Mouse (Mus musculus): ENCODE results near the gene Vmn1r36.
"Not testable (repeated sequence)": the region's sequence is repeated elsewhere in the genome, so short reads cannot be mapped to it uniquely, and the experiment has no call there.

Vmn1r36 gene

DNA sequence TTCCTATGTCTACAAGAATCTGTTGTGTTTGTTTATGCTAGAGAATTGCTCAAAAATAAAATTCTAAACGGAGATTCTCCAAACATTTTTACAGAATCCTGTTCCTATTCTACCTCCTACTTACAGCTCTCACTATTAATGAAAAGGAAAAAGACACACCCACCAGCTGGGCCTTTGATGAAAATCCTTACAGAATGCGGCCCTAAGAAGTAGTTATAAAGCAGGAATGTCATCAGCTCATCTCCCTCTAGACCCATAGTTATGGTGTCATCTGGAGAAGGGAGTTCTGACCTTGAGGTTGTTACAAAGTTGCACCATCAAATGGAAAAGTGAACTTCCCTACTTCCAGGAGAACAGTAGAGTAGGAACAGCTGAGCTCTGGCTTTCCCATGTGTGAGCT is at the start of gene Vmn1r36:
TSS of gene Vmn1r36 (minus strand) at position 101 of the 400 bp plus-strand sequence.
- DNase-seq, result not testable (repeated sequence)

DNA sequence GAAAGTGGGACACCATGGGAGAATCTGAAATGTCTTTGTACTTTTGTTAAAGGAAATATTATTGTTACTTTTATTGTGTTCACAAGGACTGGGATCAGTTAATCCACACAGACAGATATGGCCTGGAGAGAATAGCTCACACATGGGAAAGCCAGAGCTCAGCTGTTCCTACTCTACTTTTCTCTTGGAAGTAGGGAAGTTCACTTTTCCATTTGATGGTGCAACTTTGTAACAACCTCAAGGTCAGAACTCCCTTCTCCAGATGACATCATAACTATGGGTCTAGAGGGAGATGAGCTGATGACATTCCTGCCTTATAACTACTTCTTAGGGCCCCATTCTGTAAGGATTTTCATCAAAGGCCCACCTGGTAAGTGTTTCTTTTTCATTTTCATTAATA is 10.1 kb upstream of the Vmn1r36 start, which contains the start of gene Vmn1r37:
TSS of gene Vmn1r37 (plus strand) at position 301 of the 400 bp plus-strand sequence.
- not testable (repeated sequence) for DNase-seq

DNA sequence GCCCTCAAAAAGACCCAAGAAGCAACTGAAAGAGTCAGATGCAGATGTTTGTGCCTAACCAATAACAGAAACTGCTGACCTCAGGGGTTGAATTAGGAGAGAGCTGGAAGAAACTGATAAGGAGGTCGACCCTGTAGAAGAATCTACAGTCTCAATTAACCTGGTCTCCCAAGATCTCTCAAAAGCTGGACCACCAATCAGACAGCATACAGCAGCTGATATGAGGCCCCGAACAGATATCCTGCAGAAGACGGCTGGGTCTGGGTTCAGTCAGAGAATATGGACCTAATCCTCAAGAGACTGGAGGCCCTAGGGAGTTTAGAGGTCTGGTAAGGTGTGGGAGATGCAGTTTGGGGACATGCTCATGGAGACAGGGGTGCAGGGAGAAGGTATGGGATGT is 5.1 kb downstream of the Vmn1r36 start:
- no peak for DNase-seq

DNA sequence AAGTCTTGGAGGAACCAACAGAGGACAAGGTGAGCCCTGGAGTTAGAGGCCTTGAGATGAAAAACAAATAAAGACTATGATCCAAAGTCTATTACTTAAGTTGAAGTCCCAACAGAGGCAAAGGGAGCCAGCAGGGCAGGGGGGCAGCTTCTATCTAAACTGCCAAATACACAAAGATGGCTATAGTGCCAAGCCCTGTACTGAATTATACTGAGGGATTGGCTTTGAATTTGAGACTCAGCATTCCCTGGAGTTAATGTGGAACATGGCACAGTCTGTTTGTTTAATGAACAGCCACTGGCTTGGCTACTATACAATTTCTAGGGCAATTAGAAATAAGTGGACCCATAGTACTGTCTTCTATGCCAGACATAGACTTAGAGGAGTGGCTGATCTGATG is 10.1 kb downstream of the Vmn1r36 start:
- no peak for DNase-seq

DNA sequence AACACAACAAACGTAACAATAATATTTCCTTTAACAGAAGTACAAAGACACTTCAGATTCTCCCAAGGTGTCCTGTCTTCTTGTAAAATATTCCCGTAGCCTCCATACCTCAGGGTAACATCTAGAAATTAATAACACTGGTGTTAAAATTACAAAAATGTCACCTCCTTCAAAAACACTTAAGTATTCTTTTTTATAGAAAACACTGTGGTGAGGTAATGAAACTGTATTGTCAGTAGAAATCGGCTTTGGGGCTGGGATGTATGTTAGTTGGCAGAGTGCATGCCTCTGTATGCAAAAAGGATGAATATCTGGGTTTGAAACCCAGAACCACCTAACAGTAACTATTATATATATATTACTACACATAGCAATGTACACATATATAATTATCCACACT is 33.2 kb downstream of the Vmn1r36 start, which contains the start of gene Vmn1r35:
TSS of gene Vmn1r35 (minus strand) at position 101 of the 400 bp plus-strand sequence.
- no peak for DNase-seq

All from cerebellum, postnatal 14 days (tissue).